22 mouse cellular contexts compared by ENCODE assay signal in the genomic region with DNA sequence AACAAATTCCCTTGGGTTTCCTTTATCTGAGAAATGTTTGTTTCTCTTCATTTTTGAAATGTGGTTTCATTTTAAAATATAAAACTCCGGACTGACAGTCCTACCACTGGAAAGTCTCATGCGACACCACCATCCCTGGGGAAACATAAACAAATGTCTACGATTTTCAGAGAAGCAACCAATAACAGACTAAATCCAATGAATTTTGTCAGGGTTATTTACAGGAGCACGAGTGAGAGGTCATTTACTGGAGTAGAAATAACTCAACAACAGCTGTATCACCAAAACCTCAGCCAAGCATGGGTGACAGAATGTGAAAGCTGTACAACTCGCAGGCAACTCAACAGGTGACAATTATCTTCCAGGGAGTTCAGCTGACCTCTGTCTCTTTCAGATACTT.
DNase-seq lines count a peak whose midpoint lies in the region; ATAC-seq and TF ChIP-seq lines count a peak whose summit lies in the region.
"Had no signal": no experiment of that assay in that cellular context is flagged by ENCODE, and none has a peak within 500 bp of the region (broad histone marks: within the 10 kb centered on the region; RNA-seq: fewer than 3 reads in every experiment).

No protein-coding gene starts in this region.

- intact Hi-C loops in heart, postnatal 14 days (cut with DNase I): no loop called here

- peak; percentile 31 for DNase-seq in heart, adult 8-10 months (ENCODE audit: low spot score)
- no peak for DNase-seq in heart, postnatal 14 days
- DNase-seq in liver, adult 2 months (ENCODE audit: extremely low read depth, low read depth, low spot score): peak; percentile 14
- no peak for DNase-seq in liver, embryonic 11.5 days (ENCODE audit: low spot score)
- peak; percentile 80 for DNase-seq in lung, postnatal 0 days (ENCODE audit: low spot score)
- DNase-seq in forebrain, embryonic 10.5 days (ENCODE audit: extremely low spot score, low spot score): no peak
- DNase-seq in thymus, postnatal 36 days: no peak
- DNase-seq: adrenal gland, postnatal 25 days; cerebellum, adult 11-12 months; cerebellum, postnatal 14 days; heart, postnatal 4 days; left cerebral cortex, postnatal 4 days; liver, embryonic 13.5 days; spleen, adult 18-20 months; thymus, postnatal 25 days had no signal

- no peaks in the 10 kb centered on the region for H3K9me3 ChIP-seq in liver, embryonic 11.5 days (ENCODE audit: control insufficient read depth, low read length)
- no peaks in the 10 kb centered on the region for H3K9me3 ChIP-seq in lung, postnatal 0 days (ENCODE audit: low read length)
- no peaks in the 10 kb centered on the region for H3K9me3 ChIP-seq in forebrain, embryonic 10.5 days
- H3K9me3 ChIP-seq: embryonic facial prominence, embryonic 13.5 days; hindbrain, embryonic 15.5 days; liver, embryonic 13.5 days; midbrain, embryonic 12.5 days; neural tube, embryonic 12.5 days had no signal

- TF ChIP-seq CTCF in liver, adult 2 months (IDR thresholded peaks at IDR 0.05; ENCODE audit: low read depth, low read length): no peak
- no peak for TF ChIP-seq CTCF in lung, postnatal 0 days (IDR thresholded peaks at IDR 0.05)

- no peaks in the 10 kb centered on the region for H3K4me1 ChIP-seq in liver, adult 2 months (ENCODE audit: control insufficient read depth, insufficient read depth, low read length)
- H3K4me1 ChIP-seq in liver, embryonic 11.5 days (replicated peaks; ENCODE audit: control insufficient read depth, insufficient read depth, low read length): no peaks in the 10 kb centered on the region
- H3K4me1 ChIP-seq in lung, postnatal 0 days (ENCODE audit: insufficient read depth, low read depth, low read length): peaks cover 6% of the 10 kb centered on the region; the same call in 1 of the 2 replicates
- H3K4me1 ChIP-seq in forebrain, embryonic 10.5 days: 0 out of 2 replicates have a peak, but pooled peaks cover 11% of the 10 kb centered on the region
- H3K4me1 ChIP-seq: liver, embryonic 13.5 days; neural tube, embryonic 12.5 days had no signal

- peak; percentile 62; the same call in 1 of the 2 replicates for TF ChIP-seq EP300 in lung, postnatal 0 days (IDR thresholded peaks at IDR 0.05)

- no peaks in the 10 kb centered on the region for H3K27me3 ChIP-seq in liver, adult 2 months (ENCODE audit: control insufficient read depth, insufficient read depth, low read length)
- no peaks in the 10 kb centered on the region for H3K27me3 ChIP-seq in liver, embryonic 11.5 days (replicated peaks; ENCODE audit: control insufficient read depth, insufficient read depth, low read length)
- no peaks in the 10 kb centered on the region for H3K27me3 ChIP-seq in lung, postnatal 0 days (replicated peaks; ENCODE audit: insufficient read depth, low read length)
- H3K27me3 ChIP-seq in forebrain, embryonic 10.5 days (ENCODE audit: poor library complexity, severe bottlenecking): no peaks in the 10 kb centered on the region
- H3K27me3 ChIP-seq: CH12.LX; embryonic facial prominence, embryonic 13.5 days; hindbrain, embryonic 15.5 days; liver, embryonic 13.5 days; midbrain, embryonic 12.5 days; neural tube, embryonic 12.5 days had no signal

- 85% methylated on average over 5 of the region's 5 CpGs for WGBS in liver, adult 2 months
- WGBS in liver, embryonic 11.5 days: 67% methylated on average over 5 of the region's 5 CpGs
- 51% methylated on average over 5 of the region's 5 CpGs for WGBS in lung, postnatal 0 days
- 83% methylated on average over 5 of the region's 5 CpGs for WGBS in forebrain, embryonic 10.5 days

- H3K27ac ChIP-seq in liver, adult 2 months (replicated peaks; ENCODE audit: insufficient read depth, low read depth, low read length): no peak overlapping the region
- H3K27ac ChIP-seq in liver, embryonic 11.5 days (ENCODE audit: low read depth, low read length): no peak overlapping the region
- H3K27ac ChIP-seq in lung, postnatal 0 days (ENCODE audit: low read length): no peak overlapping the region
- no peak overlapping the region for H3K27ac ChIP-seq in forebrain, embryonic 10.5 days
- H3K27ac ChIP-seq: embryonic facial prominence, embryonic 13.5 days; hindbrain, embryonic 15.5 days; liver, embryonic 13.5 days; midbrain, embryonic 12.5 days; neural tube, embryonic 12.5 days had no signal

- no peaks in the 10 kb centered on the region for H3K36me3 ChIP-seq in liver, adult 2 months (ENCODE audit: control insufficient read depth, insufficient read depth, low read length)
- no peaks in the 10 kb centered on the region for H3K36me3 ChIP-seq in liver, embryonic 11.5 days (ENCODE audit: control insufficient read depth, insufficient read depth, low read length)
- no peaks in the 10 kb centered on the region for H3K36me3 ChIP-seq in lung, postnatal 0 days (ENCODE audit: insufficient read depth, low read length)
- no peaks in the 10 kb centered on the region for H3K36me3 ChIP-seq in forebrain, embryonic 10.5 days (replicated peaks)
- H3K36me3 ChIP-seq: embryonic facial prominence, embryonic 13.5 days; hindbrain, embryonic 15.5 days; liver, embryonic 13.5 days; midbrain, embryonic 12.5 days; neural tube, embryonic 12.5 days had no signal

- no peak for TF ChIP-seq POLR2A in liver, adult 2 months (IDR thresholded peaks at IDR 0.05; ENCODE audit: extremely low read depth, insufficient read depth, low read length)

- no peak for ATAC-seq in liver, embryonic 11.5 days (replicated peaks; ENCODE audit: low FRiP score)
- peak; percentile 78 for ATAC-seq in lung, postnatal 0 days
- ATAC-seq: forebrain, embryonic 16.5 days; intestine, postnatal 0 days had no signal

- H3K4me2 ChIP-seq in liver, embryonic 11.5 days: no peak overlapping the region
- no peak overlapping the region for H3K4me2 ChIP-seq in lung, postnatal 0 days (replicated peaks; ENCODE audit: low read depth, low read length)
- H3K4me2 ChIP-seq: embryonic facial prominence, embryonic 13.5 days; hindbrain, embryonic 15.5 days; liver, embryonic 13.5 days; midbrain, embryonic 12.5 days; neural tube, embryonic 12.5 days had no signal

- no peaks in the 10 kb centered on the region for H3K79me2 ChIP-seq in liver, adult 2 months (ENCODE audit: control insufficient read depth, insufficient read depth, low read length)

- H3K9ac ChIP-seq in liver, adult 2 months (ENCODE audit: low read depth, low read length): no peak overlapping the region
- no peak overlapping the region for H3K9ac ChIP-seq in liver, embryonic 11.5 days (ENCODE audit: low read depth, low read length)
- H3K9ac ChIP-seq in lung, postnatal 0 days (replicated peaks; ENCODE audit: low read depth): no peak overlapping the region
- H3K9ac ChIP-seq: embryonic facial prominence, embryonic 13.5 days; hindbrain, embryonic 15.5 days; liver, embryonic 13.5 days; midbrain, embryonic 12.5 days; neural tube, embryonic 12.5 days had no signal

- H3K4me3 ChIP-seq in liver, adult 2 months (ENCODE audit: insufficient read depth, low read depth, low read length): no peak overlapping the region
- H3K4me3 ChIP-seq in liver, embryonic 11.5 days (ENCODE audit: low read depth, low read length): no peak overlapping the region
- H3K4me3 ChIP-seq in lung, postnatal 0 days (ENCODE audit: low read depth, low read length): no peak overlapping the region
- H3K4me3 ChIP-seq in forebrain, embryonic 10.5 days: no peak overlapping the region
- H3K4me3 ChIP-seq: embryonic facial prominence, embryonic 13.5 days; hindbrain, embryonic 15.5 days; liver, embryonic 13.5 days; midbrain, embryonic 12.5 days; neural tube, embryonic 12.5 days had no signal

Comparison
In these comparisons a context has a peak if more than half of its experiments do, and no peak if none do; other contexts are left out.
1. DNase-seq: peak in heart, adult 8-10 months (single experiment), liver, adult 2 months (single experiment) and lung, postnatal 0 days (single experiment); none in heart, postnatal 14 days (0 of 2), liver, embryonic 11.5 days (single experiment), forebrain, embryonic 10.5 days (single experiment) and thymus, postnatal 36 days (0 of 2).